Mouse (Mus musculus) spleen, postnatal 4 days (tissue): ENCODE results near the gene Erbb3.

Experiments used
- DNase-seq, 2 experiments: peaks; one replicate each; pipeline ENCODE4 v3.0.0; 2022; ENCODE audit warnings: low spot score in 2 of 2

Erbb3 gene

DNA sequence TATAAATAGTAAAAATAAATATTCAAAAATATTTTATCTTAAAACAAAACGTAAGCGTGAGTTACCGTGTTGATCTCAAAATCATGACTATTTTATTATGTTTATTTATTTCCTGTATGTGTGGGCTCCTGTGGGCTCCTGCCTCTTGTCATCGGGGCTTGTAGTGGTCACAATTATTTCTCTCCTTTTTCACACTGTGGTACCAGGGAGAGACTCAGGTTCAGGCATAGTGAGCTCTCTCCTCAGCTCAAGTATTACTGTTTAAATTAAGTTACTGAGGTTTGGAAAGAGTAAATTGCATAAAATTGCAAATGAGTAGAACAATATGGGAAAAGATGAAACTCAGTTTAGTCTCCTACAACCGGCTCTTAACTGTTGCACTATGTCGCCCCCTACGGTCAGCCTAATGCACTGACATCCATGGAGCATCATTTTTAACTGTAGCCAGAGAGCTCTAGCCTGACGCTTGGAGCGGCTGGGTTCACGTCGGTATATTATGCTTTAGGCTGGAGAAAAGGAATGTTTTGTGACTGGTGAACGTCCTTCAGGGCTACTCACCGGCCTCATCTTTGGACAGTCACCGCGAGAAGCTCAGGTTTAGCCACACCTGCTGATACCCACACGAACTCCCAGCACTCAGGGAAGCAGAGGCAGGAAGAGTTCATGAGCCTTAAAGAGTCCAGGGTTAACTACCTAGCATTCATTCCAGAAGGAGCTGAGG is 23.1 kb upstream of the Erbb3 start:
- peak; percentile 69 to 91 for DNase-seq

DNA sequence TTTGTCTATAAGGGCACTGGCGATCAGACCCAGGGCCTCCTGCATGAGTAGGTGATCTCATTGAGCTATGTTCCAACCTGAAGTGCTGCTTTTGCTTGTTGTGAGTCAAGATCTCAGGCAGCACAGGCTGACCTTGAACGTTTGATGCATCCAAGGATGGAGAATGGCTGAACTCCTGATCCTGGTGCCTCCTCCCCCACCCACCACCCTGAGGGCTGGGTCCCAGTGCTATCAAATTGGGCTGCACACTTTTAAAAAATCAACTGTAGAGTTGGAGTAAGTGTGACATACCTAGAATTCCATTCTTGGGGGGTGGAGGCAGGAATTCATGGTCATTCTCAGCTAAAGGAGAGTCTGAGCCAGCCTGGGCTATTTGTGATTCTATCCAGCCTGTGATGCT is 17.0 kb upstream of the Erbb3 start:
- DNase-seq: no peak

DNA sequence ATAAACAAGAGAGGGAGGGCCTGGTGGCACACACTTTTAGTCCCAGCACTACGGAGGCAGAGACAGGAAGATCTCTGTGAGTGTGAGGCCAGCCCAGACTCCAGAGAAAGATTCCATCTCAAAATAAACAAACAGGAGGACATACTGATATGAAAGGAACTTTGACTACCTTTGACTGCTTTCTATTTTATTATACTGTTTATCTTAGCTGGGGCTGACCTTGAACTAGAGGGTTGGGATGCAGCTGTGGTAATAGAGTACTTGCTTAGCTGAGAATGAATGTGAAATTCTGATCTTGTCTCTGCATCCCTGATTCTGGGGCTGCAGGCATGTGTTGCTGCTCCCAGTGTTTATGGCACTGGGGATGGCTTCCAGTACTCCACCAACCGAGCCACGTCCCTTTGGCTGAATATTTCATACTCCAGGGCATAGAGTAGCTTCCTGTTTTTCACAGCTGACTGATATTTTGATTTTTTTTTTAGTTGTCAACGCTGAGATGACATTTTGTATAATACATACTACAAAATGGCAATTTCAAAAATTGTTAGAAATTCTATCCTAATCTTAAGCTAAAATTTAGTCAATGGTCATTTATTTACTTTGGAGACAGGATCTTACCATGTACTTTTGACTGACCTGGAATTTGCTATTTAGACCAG is 13.1 kb upstream of the Erbb3 start:
- DNase-seq: no peak

DNA sequence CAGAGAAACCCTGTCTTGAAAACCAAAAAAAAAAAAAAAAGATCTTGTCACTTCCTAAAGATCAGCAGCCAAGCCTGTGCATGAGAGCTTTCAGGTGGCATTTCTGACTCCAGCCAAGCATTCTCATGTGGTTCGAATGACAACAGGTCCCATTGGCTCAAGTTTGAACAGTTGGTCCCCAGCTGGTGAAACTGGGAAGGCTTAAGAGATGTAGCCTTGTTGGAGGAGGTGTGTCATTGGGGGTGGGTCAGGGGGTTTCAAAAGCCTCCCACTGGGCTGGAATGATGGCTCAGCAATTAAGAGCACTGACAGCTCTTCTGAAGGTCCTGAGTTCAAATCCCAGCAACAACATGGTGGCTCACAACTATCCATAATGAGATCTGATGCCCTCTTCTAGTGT is 12.0 kb upstream of the Erbb3 start:
- no peak for DNase-seq

DNA sequence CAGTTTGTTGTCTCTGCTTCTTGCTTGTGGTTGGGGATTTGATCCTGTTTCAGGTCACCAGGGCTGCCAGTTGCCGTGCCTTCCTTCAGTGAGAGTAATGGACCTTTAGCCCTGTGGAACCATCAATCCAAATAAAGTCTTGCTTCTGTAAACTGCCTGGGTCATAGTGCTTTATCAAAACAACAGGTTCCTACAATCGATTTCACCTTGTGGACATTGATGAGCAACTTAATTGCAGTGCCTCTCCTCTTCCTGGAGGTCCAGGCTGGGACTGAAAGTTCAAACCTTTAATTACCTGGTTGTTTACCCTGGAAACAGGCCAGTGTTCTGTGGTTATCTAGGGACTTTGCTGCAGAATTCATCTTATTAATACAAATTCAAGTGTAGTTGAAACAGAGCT is 9.0 kb upstream of the Erbb3 start:
- no peak for DNase-seq

DNA sequence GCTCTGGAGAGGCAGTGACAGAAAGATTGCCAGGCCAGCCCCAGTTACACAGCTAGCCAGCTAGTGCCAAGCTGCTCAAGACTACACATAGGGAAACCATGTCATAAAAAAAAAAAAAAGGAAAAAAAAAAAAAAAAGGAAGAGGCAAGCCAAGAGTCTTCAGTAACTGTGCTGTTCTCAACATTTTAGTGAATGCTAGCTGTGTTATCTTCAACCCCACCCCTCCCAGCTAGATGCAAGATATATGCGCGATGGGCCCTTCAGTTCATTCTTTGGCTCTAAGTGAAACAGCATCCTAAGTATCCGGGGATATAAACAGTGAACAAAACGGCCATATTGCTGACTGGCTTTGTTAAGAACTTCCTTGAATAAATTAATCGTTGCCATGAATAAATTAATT is 3.3 kb upstream of the Erbb3 start:
- no peak for DNase-seq

DNA sequence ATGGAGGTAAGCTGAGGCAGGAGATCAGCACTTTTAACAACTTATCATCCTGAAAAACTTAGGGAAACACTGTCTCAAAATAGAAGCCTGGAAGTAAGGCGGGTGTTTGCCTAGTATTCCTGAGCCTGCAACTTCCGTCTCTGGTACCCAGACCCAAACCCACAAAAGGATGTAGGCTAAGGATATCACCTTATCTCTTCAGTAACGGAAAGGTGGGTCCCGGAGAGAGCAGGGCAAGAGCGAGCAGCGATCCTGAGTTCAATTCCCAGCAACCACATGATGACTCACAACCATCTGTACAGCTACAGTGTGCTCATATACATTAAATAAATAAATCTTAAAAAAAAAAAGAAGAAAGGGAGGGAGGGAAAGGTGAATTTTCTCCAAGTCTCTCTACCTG is 2.0 kb upstream of the Erbb3 start:
- no peak for DNase-seq

DNA sequence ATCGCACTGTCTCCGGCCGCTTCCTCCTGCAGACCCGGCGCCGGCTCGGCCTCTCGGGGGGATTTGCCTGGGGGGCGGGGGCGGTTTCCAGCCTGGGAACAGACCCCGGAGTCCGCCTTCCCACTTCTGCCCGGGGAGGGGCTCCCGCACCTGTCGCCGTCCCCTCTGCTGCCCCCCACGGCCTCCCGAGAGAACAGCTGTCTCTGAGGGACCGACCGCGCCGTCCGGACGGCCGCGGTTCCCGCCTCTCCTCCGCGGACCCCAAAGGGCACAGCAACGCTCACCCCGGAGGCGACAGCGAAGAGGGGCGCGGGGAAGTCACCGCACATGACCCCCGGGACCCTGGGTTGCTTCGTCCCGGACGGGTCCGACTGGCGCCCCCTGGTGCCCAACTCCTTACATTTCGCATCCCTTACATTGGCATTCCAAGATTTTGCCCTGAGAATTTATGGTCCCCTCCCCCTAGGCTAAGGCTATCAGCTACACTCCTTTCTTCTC is 790 bp upstream of the Erbb3 start:
- peak; percentile 38 to 83 for DNase-seq

DNA sequence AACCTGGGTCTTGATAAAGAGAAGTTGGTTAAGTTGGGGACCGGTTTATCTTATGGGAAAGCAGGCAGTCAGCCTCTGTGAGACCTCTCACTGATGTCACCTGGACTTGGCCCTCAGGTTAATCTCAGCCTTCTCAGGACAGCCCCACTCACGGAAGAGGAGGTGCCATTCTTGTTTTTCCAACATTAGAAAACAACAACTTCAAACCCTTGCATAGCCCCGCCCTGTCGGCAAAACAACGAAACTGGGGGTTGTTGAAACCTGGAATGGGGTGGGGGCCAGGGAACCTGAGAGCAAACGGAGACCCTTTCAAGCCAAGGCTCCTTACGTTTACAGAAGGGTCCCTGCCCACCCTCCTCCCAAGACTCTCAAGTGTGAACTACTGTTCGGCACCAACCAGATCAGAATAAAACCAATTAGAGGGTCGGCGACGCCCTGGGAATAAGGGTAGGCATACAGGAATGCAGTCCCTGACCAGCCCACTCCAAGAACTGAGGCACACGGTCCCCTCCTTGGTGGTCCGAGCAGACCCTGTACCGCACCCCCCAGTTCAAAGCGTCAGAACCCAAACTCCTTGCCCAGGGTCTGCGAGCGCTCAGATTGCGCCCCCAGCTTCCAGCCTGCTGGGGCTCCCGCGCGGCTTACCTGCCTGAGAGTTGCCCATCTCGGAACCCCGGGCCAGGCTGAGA is 533 bp downstream of the Erbb3 start:
- DNase-seq: no peak

DNA sequence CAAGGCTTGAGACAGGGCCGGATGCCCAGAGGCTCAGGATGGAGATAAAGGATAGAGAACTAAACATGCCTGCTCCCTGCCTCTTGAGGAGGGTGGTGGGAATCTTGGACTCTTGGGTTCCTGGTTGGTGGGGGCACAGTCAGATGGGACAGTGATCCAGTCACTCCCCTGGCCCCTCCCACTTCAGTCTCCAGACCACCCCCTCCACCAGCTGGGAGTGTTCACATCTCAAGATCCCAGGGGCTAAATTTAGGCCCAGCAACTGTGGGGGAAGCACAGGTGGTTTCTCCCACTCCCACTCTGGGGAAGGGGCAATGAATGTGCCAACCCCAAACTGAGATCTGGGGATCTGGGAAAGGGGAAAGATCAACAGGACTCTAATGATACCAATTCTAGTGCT is 1.3 kb downstream of the Erbb3 start:
- DNase-seq: no peak

DNA sequence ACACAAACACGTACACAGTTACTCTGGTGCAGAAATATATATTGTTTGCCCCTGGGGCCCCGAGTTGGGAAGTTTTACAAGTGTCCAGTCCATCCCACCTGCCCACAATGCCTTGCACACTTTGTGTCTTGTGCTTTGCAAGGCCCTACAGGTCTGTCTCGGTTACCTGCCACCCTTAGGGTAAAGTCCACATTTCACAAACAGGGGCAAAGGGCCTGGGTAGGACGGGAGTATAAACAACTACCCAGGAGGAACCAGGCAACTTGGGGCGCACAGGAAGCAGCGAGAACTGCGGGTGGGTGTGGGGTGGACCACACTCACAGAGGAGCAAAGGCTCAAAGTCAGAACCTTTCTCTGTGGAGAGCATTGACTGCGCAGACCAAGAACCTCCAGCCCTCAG is 1.8 kb downstream of the Erbb3 start:
- no peak for DNase-seq

DNA sequence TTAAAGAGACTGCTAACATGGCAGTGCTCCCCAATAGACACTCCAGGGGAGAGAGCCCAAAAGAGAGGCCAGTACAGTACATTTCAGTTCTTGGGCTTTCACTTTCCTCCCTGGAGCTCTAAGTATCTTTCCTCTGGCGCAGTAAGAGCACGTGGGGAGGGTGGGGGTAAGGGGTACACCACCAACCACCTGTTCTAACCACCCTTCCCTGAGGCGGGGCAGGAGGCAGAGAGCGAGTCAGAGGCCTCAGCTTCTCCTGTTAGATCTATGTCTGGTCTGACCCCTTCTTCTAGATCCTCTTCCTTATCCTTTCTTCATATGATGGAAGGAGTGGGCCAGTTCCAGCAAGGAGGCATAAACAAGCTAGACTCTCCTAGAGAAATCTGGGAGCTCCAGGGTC is 2.3 kb downstream of the Erbb3 start:
- no peak for DNase-seq

DNA sequence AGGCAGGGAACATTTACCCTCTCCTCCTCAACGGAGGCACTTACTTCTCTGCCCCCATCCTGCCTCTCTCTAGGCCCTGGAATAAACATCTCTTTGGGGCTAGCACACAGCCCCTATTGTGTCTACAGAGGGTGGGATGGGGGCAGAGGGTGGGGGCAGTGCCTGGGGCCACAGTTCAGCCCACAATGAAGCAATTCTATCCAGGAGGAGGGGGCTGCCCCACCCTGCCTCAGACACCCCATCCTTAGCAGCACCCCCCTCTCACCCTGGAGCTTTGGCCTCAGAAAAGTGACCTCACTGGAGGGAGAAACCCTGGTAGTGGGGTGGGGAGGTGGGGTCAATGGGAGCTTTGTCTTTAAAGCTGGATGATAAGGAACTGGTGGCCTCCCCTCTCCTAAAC is 2.9 kb downstream of the Erbb3 start:
- no peak for DNase-seq

DNA sequence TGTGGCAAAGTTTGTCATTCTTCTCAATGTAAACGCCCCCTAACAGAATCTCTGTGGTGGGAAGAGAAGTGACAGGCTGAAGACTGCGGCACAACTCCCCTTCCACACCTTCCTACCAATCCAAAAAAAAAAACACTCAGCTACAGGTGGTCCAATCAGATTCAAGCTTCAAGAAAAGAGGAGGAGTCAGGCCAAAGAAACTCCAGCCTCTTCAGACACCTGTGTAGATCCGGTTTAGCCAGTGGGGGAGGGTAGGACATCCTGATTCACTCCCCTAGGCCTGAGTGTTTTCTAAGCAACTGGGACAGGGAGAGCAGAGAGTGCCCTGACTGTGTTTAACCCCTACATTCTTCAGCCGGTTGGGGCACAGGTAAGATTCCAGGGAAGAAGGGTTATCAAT is 5.1 kb downstream of the Erbb3 start:
- DNase-seq: no peak

DNA sequence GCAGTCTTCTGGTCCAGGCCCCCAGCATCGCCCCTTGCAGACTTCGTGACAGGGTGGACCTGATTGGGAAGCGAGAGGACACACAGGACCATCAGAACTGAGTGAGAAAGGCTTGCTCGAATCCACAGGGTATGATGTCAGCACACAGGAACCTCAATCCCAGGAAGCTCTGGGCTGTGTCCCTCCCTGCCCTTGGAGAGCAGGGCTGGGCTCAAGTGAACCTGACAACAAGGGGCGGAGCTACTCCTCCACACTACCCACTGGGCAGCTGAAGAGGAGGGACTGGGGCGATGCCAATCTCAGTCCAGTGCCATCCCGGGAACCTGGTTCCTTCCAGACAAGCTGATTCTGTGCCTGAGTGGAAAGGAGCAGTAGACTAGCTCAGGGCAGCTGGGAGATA is 5.8 kb downstream of the Erbb3 start:
- no peak for DNase-seq

DNA sequence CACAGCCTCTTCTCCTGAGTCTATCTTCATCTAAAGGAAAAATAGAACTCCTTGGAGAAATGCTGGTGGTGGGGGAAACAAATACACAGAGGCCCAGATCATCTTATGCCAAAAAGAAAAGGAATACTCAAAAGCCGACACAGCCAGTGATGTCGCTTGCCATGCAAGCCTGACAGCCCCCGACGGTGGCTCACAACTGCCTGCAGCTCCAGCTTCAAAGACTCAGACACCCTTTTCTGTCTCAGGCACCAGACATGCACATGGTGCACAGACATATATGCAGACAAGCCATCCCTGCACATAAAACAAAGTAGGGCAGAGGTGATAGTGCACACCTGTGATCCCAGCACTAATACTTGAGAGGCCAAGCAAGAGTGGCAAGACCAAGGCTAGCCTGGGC is 9.7 kb downstream of the Erbb3 start:
- no peak for DNase-seq

DNA sequence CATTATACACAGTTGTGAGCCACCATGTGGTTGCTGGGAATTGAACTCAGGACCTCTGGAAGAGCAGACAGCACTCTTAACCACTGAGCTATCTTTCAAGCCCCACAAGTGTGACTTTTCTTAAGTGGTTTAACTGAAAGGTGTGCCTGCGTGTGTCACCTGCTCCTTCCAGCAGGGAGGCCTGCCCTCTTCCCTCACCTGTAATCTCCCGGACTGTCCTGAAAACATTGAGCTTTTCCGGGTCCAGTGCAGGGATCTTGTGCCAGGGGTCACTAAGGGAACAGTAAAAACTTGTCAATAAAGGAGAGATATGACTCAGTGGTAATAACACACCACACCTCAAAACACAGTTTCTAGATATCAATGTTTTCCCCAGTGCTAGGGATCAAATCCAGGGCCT is 10.2 kb downstream of the Erbb3 start:
- no peak for DNase-seq

DNA sequence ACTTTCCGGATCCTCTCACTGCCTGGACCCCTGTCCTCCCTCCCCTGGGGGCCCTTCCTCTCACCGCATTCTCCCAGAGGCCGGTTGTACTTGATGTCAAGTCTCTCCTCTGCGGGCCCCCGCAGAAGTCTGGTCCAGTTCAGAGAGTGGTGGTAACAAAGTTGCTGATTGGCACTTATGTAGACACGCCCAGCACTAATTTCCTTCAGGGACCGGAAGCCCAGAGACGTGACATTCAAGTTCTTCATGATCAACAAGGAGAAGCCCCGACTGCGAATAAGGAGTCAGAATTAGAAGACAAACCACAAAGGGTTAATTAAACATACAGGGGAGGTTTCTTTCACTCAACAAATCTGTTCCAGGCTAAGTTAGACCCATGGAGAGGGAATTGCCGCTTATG is 11.1 kb downstream of the Erbb3 start:
- DNase-seq: no peak

DNA sequence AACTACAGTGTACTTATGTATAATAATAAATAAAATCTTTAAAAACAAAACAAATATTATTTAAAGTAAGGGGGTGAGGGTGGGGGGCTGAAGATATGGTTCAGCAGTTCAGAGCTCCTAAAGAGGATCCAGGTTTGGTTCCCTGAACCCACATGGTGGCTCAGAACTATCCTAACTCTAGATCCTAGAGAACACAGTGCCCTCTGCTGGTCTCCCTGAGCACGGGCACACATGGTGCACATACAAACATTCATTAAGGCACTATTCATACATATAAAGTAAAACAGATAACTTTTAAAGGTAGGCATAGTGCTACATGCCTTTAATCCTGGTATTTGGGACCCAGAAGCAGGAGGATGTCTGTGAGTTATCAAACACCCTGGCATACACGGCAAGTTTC is 14.4 kb downstream of the Erbb3 start:
- DNase-seq: no peak

DNA sequence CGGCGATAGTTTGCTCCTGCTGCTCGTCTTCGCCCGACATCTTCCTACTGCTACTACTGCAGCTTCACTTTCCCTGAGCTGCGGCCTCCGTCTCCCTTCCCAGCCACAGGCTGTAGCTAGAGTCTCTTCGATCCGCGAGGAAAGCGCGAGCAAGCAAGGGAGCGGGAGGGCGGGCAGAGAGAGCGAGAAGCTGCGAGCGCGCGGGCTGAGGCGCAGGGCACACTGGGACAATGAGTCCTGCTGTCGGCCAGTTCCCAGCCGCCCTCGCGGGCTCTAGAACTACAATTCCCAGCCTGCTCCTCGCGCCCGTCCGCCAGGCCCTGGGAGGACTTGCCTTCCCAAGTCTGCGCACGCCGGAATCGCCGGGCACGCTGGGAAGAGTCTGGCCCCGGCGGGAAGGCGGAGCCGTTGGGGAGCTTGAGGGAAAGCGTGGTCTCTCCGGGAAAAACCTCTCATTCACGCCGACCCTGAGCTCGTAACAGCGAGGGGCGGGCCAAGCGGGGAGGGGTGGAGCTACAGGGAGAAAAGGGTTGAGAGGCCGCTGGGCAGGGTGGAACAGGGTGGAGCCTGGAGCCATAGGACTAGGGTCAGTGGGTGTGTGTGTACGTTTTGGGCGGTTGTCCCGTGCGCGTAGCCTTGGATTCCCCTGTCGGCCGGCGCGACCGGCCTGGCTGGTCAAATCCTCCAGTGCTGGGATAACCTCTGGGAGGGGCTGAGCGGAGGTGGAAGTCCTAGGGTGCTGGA is 23.5 kb downstream of the Erbb3 start, which contains the start of gene Pa2g4:
Pa2g4 (minus strand) TSS at position 200 of the 744 bp plus-strand sequence.
- peak; percentile 95 to 97 for DNase-seq

DNA sequence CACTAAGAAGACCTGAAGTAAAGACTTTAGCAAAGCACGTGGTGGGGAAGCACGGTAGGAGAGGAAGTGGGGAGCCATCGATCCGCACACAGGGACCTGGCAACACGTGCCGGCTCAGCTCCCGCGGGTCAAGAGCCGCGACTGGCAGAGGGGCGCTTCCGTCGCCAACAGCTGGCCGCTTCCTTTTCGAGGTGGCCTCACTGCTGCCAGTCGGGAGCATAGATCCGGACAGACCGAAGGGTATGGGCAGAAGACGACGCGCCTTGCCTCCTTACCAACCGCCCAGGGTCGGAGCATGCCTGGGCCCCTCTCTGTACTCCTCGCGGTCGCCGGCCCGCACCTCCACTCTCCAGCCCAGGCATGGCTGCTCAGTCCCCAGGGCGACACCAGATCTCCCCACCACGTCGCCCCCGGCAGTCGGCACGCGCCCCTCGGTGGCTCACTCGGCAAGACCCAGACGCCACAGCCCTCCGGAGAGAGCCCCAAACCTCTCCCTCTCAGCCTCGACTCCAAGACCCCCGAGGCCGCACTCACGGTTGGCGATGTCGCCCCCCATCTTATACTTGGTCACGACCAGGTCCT is 24.2 kb downstream of the Erbb3 start:
- peak; percentile 53 to 85 for DNase-seq

DNA sequence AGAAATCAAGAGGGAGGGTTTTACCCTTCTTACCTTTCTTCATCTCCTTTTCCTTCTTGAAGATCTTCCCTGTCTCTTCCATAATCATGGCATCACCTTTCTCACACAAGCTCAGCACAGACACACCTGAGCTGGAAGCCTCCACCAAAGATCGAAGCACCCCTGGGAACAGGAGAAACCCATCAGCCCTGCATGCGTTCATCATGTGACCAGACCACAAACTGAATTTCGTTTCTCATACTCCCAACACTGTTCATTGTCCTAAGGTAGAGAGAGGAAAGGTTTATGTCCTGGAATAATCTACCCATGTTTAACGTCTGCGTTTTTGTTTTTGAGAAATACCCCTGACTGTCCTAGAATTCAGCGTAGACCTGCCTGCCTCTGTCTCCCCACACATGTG is 25.9 kb downstream of the Erbb3 start:
- no peak for DNase-seq
